Mouse (Mus musculus): ENCODE measurements around the gene Map3k13. TPM values are rescaled to one million over a fixed set of nuclear protein-coding genes. Genes with fewer than 3 reads are reported as not detected.
A peak's percentile ranks its signal among the peaks of the same experiment; 100 is the strongest.
"Not testable (repeated sequence)": the region's sequence is repeated elsewhere in the genome, so short reads cannot be mapped to it uniquely, and the experiment has no call there.

The Map3k13 gene
- polyA plus RNA-seq, 1 experiment from 2014 or later: 0.14 TPM

DNA sequence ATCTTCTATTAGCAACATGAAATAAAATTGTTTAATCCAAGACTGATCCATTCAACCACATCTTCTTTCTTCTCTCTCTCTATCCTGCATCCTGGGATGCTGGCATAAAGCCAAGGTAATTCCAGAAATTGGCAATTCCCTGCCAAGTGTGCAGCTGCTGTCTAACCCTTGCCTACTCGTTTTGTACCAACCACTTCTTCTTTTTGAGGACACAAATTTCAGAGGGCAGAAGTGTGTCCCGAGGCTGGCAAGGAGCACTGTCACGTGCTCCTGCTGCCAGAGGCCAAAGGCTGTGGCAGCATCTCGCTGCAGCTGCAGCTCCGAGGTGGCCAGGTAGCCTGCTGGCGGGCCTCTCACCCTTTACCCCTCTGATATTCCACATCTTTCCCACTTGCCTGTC lies 87.0 kb downstream of the Map3k13 start:
- no peaks in the 10 kb centered on the region for H3K79me2 ChIP-seq (ENCODE audit: inconsistent target)
- H3K4me3 ChIP-seq (ENCODE audit: inconsistent target): no peak overlapping the region
- H3K27ac ChIP-seq: no peak overlapping the region
- WGBS (ENCODE audit: missing documents): 7% methylated on average over 6 of the region's 6 CpGs
- no peaks in the 10 kb centered on the region for H3K36me3 ChIP-seq (ENCODE audit: inconsistent target)

GRCm38 (mm10) chr16:21881582-21882259 lies 87.6 kb downstream of the Map3k13 start:
- no peak overlapping the region for H3K27ac ChIP-seq
- no peaks in the 10 kb centered on the region for H3K79me2 ChIP-seq (ENCODE audit: inconsistent target)
- 59% methylated on average over 7 of the region's 7 CpGs for WGBS (ENCODE audit: missing documents)
- H3K4me3 ChIP-seq (ENCODE audit: inconsistent target): no peak overlapping the region
- no peaks in the 10 kb centered on the region for H3K36me3 ChIP-seq (ENCODE audit: inconsistent target)

GRCm38 (mm10) chr16:21887601-21888000 lies 93.5 kb downstream of the Map3k13 start:
- H3K4me3 ChIP-seq (ENCODE audit: inconsistent target): no peak overlapping the region
- H3K36me3 ChIP-seq (ENCODE audit: inconsistent target): no peaks in the 10 kb centered on the region
- H3K79me2 ChIP-seq (ENCODE audit: inconsistent target): no peaks in the 10 kb centered on the region
- no peak overlapping the region for H3K27ac ChIP-seq
- WGBS (ENCODE audit: missing documents): 91% methylated on average over 2 of the region's 2 CpGs

- H3K4me3 ChIP-seq (ENCODE audit: inconsistent target): no peak overlapping the region
- no peaks in the 10 kb centered on the region for H3K36me3 ChIP-seq (ENCODE audit: inconsistent target)
- no peaks in the 10 kb centered on the region for H3K79me2 ChIP-seq (ENCODE audit: inconsistent target)
- 97% methylated on average over 6 of the region's 6 CpGs for WGBS (ENCODE audit: missing documents)
- no peak overlapping the region for H3K27ac ChIP-seq
These were observed 99.7 kb downstream of the Map3k13 start for GRCm38 (mm10) chr16:21893890-21894289.

GRCm38 (mm10) chr16:21901286-21901685 lies 107.1 kb downstream of the Map3k13 start:
- WGBS (ENCODE audit: missing documents): 85% methylated on average over 5 of the region's 5 CpGs
- Histone ChIP-seq H3K36me3 (ENCODE audit: inconsistent target) (no peaks in the 10 kb centered on the region), H3K4me3 (ENCODE audit: inconsistent target) (no peak overlapping the region), H3K79me2 (ENCODE audit: inconsistent target) (no peaks in the 10 kb centered on the region), H3K27ac (no peak overlapping the region)

- Histone ChIP-seq H3K79me2 (ENCODE audit: inconsistent target) (no peaks in the 10 kb centered on the region), H3K36me3 (ENCODE audit: inconsistent target) (no peaks in the 10 kb centered on the region), H3K4me3 (ENCODE audit: inconsistent target) (no peak overlapping the region), H3K27ac (no peak overlapping the region)
- WGBS (ENCODE audit: missing documents): 94% methylated on average over 10 of the region's 10 CpGs
These were observed 110.5 kb downstream of the Map3k13 start for GRCm38 (mm10) chr16:21904636-21905035.

DNA sequence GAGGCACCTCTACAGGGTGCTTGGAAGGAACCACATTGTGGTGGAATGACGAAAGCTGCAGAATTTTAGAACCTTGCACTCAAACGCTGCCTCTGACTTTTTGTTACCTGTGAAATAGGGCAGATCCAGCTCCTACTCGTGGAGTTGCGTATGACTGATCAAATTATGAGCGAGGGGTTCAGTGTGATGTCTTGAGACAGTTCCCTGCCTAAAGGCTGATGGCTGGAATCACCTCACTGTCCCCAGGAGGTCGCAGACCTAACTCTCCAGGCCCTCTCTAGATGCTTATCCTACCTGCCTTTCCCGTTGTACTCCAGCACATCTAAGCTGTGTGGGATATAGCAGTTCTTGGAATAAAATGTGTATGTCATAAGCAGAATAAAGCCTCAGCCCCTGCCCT lies 111.8 kb downstream of the Map3k13 start:
- WGBS (ENCODE audit: missing documents): 94% methylated on average over 7 of the region's 7 CpGs
- no peaks in the 10 kb centered on the region for H3K36me3 ChIP-seq (ENCODE audit: inconsistent target)

DNA sequence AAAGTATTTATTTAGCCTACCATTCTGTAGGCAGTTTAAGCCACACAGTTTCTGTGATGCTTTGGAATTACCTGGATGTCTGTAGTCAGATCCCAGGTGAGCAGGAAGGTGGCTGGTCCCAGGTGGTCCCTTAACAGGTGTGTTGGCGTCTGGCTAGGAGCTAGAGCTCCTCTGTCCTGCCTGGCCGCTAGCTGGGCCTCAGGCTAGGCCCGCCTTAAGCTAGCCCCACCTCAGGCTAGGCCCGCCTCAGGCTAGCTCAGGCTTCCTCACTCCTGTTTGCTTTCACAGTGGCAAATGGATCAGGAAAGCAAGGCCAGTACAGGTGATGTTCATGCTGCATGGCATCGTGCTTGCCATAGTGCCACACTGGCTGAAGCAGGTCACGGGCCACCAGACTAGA lies 112.8 kb downstream of the Map3k13 start:
- no peaks in the 10 kb centered on the region for H3K36me3 ChIP-seq (ENCODE audit: inconsistent target)
- H3K79me2 ChIP-seq (ENCODE audit: inconsistent target): no peaks in the 10 kb centered on the region
- no peak overlapping the region for H3K4me3 ChIP-seq (ENCODE audit: inconsistent target)
- WGBS (ENCODE audit: missing documents): 98% methylated on average over 6 of the region's 6 CpGs
- no peak overlapping the region for H3K27ac ChIP-seq

More for the DNA sequence above, 111.8 kb downstream of the Map3k13 start:
- no peak overlapping the region for H3K4me3 ChIP-seq (ENCODE audit: inconsistent target)
- no peaks in the 10 kb centered on the region for H3K79me2 ChIP-seq (ENCODE audit: inconsistent target)
- no peak overlapping the region for H3K27ac ChIP-seq

DNA sequence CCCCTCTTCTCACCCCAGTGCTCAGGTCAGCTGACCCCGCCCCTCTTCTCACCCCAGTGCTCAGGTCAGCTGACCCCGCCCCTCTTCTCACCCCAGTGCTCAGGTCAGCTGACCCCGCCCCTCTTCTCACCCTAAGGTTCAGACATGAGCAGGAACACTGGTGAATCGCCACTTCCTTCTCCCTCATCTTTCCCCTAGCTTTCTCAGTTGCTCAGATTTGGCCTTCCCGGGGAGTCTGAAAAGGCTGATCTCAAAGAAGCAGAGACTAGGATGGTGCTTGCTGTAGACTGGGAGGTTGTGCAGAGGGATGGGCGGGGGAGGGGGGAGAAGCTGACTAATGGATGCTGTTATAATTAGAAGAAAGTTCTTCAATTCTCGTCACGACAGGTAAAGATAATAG lies 114.8 kb downstream of the Map3k13 start:
- H3K27ac ChIP-seq; H3K79me2 ChIP-seq (ENCODE audit: inconsistent target); H3K4me3 ChIP-seq (ENCODE audit: inconsistent target); H3K36me3 ChIP-seq (ENCODE audit: inconsistent target): not testable (repeated sequence)
- WGBS (ENCODE audit: missing documents): 90% methylated on average over 3 of the region's 8 CpGs

DNA sequence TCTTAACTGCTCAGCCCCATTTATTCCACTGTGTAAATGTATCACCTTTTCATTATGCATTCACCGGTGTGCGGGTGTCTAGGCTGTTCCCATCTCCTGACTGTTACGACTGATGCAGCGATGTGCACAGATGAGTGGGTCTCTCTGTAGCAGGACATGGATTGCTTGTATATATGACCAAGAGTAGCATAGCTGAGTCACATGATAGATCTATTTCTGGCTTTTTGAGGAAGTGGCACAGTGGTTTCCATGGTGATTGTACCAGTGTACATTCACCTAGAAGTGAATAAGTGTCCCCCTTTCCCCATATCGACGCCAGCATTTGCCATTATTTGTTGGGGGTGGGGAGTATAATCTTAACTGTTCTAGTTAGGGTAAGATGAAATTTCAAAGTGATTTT lies 119.2 kb downstream of the Map3k13 start:
- no peaks in the 10 kb centered on the region for H3K36me3 ChIP-seq (ENCODE audit: inconsistent target)
- H3K27ac ChIP-seq: peak overlapping the region; percentile 42
- WGBS (ENCODE audit: missing documents): 18% methylated on average over 6 of the region's 6 CpGs

GRCm38 (mm10) chr16:21916681-21917080 lies 122.5 kb downstream of the Map3k13 start:
- Histone ChIP-seq H3K36me3 (ENCODE audit: inconsistent target) (no peaks in the 10 kb centered on the region), H3K79me2 (ENCODE audit: inconsistent target) (no peaks in the 10 kb centered on the region), H3K4me3 (ENCODE audit: inconsistent target) (no peak overlapping the region), H3K27ac (no peak overlapping the region)
- 91% methylated on average over 7 of the region's 7 CpGs for WGBS (ENCODE audit: missing documents)

More for the DNA sequence above, 119.2 kb downstream of the Map3k13 start:
- Histone ChIP-seq H3K79me2 (ENCODE audit: inconsistent target) (no peaks in the 10 kb centered on the region), H3K4me3 (ENCODE audit: inconsistent target) (no peak overlapping the region)

DNA sequence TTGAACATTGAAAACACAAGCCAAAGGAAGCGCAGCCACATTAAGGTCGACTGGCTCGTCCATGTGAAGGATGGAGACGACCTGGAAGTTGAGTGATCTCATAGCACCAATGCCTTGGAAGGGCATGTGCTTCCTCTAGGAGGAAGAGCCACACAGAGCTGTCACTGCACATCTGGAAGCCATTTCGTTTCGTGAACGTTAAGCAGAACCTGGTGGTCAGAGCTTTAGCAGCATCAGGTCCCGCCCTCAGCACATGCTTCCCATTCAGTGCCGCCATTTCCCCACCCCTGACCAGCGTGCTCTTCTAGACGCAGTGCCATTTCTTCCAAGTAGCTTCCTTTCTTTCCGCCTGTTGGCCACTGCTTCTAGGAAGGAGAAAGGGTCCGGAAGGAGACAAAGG lies 134.3 kb downstream of the Map3k13 start:
- no peaks in the 10 kb centered on the region for H3K36me3 ChIP-seq (ENCODE audit: inconsistent target)
- H3K27ac ChIP-seq: no peak overlapping the region
- no peak overlapping the region for H3K4me3 ChIP-seq (ENCODE audit: inconsistent target)
- no peaks in the 10 kb centered on the region for H3K79me2 ChIP-seq (ENCODE audit: inconsistent target)
- WGBS (ENCODE audit: missing documents): 94% methylated on average over 11 of the region's 13 CpGs

- Histone ChIP-seq H3K4me3 (ENCODE audit: inconsistent target) (peak within 1 kb of the TSS; percentile 54), H3K27ac (no peak within 1 kb of the TSS)
- WGBS (ENCODE audit: missing documents): 4% methylated on average over 63 of the region's 63 CpGs
These were observed 152.9 kb downstream of the Map3k13 start, which contains the start of gene Tmem41a for GRCm38 (mm10) chr16:21946761-21947715. Tmem41a (minus strand) TSS chr16:21947552.

DNA sequence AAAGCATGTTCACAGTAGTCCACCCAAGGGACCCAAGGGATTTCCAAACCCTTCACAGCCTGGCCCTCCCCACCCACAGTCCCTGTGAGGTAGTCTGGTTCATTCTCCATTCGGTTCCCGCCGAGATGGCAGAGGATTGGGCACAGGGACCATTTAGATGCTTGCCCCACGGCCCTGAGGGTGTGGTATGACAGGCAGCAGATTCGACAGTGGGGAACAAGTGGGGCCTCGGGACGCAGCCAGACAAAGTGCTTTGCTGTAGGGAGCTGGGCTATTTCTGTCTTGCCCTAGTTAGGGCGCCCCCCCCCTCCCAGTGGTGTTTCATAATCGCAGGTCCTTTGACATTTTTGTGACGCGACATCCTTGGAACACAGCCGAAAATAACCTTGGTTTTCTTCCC lies 161.4 kb downstream of the Map3k13 start:
- Histone ChIP-seq H3K4me3 (ENCODE audit: inconsistent target) (no peak overlapping the region), H3K27ac (no peak overlapping the region), H3K36me3 (ENCODE audit: inconsistent target) (no peaks in the 10 kb centered on the region), H3K79me2 (ENCODE audit: inconsistent target) (no peaks in the 10 kb centered on the region)
- WGBS (ENCODE audit: missing documents): 77% methylated on average over 11 of the region's 12 CpGs

More at GRCm38 (mm10) chr16:21946761-21947715, 152.9 kb downstream of the Map3k13 start, which contains the start of gene Tmem41a:
- Histone ChIP-seq H3K36me3 (ENCODE audit: inconsistent target) (no peaks in the 10 kb centered on the region), H3K79me2 (ENCODE audit: inconsistent target) (no peaks in the 10 kb centered on the region)

GRCm38 (mm10) chr16:21965576-21965975 lies 171.4 kb downstream of the Map3k13 start:
- H3K27ac ChIP-seq: no peak overlapping the region
- WGBS (ENCODE audit: missing documents): 88% methylated on average over 3 of the region's 3 CpGs
- H3K36me3 ChIP-seq (ENCODE audit: inconsistent target): no peaks in the 10 kb centered on the region
- no peak overlapping the region for H3K4me3 ChIP-seq (ENCODE audit: inconsistent target)
- H3K79me2 ChIP-seq (ENCODE audit: inconsistent target): no peaks in the 10 kb centered on the region

Measured in macrophage (primary cell).